In genomic region chr14:32246019-32246418, GRCm38 (mm10) we compare ENCODE assay signal across 28 mouse cellular contexts. TPM values are rescaled to one million over a fixed set of nuclear protein-coding genes. Genes with fewer than 3 reads are reported as not detected.
DNase-seq lines count a peak whose midpoint lies in the region; ATAC-seq and TF ChIP-seq lines count a peak whose summit lies in the region.
"Had no signal": no experiment of that assay in that cellular context is flagged by ENCODE, and none has a peak within 500 bp of the region (broad histone marks: within the 10 kb centered on the region; RNA-seq: fewer than 3 reads in every experiment).

No protein-coding gene starts in this region.

- H3K9ac ChIP-seq in hindbrain, embryonic 11.5 days (ENCODE audit: low read depth, low read length) = no peak overlapping the region
- H3K9ac ChIP-seq in hindbrain, postnatal 0 days (replicated peaks; ENCODE audit: low read length) = no peak overlapping the region
- H3K9ac ChIP-seq in neural tube, embryonic 11.5 days (ENCODE audit: low read length) = no peak overlapping the region
- no peak overlapping the region for H3K9ac ChIP-seq in neural tube, embryonic 15.5 days (replicated peaks)
- H3K9ac ChIP-seq: heart, embryonic 13.5 days; limb, embryonic 12.5 days; midbrain, embryonic 12.5 days had no signal

- no peaks in the 10 kb centered on the region for H3K36me3 ChIP-seq in hindbrain, embryonic 11.5 days (ENCODE audit: control insufficient read depth, insufficient read depth, low read length)
- peaks cover 6% of the 10 kb centered on the region; the same call in 1 of the 2 replicates for H3K36me3 ChIP-seq in hindbrain, postnatal 0 days (ENCODE audit: insufficient read depth, low read length)
- H3K36me3 ChIP-seq in neural tube, embryonic 11.5 days (ENCODE audit: control insufficient read depth, insufficient read depth, low read length) = no peaks in the 10 kb centered on the region; the same call in 1 of the 2 replicates
- H3K36me3 ChIP-seq in neural tube, embryonic 15.5 days = peaks cover 17% of the 10 kb centered on the region

- no peak overlapping the region for H3K4me2 ChIP-seq in hindbrain, embryonic 11.5 days (replicated peaks; ENCODE audit: low read depth, low read length)
- H3K4me2 ChIP-seq in hindbrain, postnatal 0 days (ENCODE audit: low read depth, low read length) = no peak overlapping the region
- no peak overlapping the region for H3K4me2 ChIP-seq in neural tube, embryonic 11.5 days (ENCODE audit: low read depth)
- H3K4me2 ChIP-seq in neural tube, embryonic 15.5 days = no peak overlapping the region
- H3K4me2 ChIP-seq: heart, embryonic 13.5 days; limb, embryonic 12.5 days; liver, embryonic 11.5 days; midbrain, embryonic 12.5 days had no signal

- H3K27me3 ChIP-seq in hindbrain, embryonic 11.5 days (ENCODE audit: control insufficient read depth, insufficient read depth, low read length) = no peaks in the 10 kb centered on the region
- H3K27me3 ChIP-seq in hindbrain, postnatal 0 days (ENCODE audit: insufficient read depth, low read length) = no peaks in the 10 kb centered on the region
- H3K27me3 ChIP-seq in neural tube, embryonic 11.5 days (ENCODE audit: control insufficient read depth, insufficient read depth, low read length) = no peaks in the 10 kb centered on the region
- H3K27me3 ChIP-seq in neural tube, embryonic 15.5 days (replicated peaks) = no peaks in the 10 kb centered on the region
- H3K27me3 ChIP-seq: heart, embryonic 13.5 days; limb, embryonic 12.5 days; midbrain, embryonic 12.5 days; Patski had no signal

- no peaks in the 10 kb centered on the region for H3K4me1 ChIP-seq in hindbrain, embryonic 11.5 days (replicated peaks; ENCODE audit: control insufficient read depth, insufficient read depth, low read length)
- no peaks in the 10 kb centered on the region for H3K4me1 ChIP-seq in hindbrain, postnatal 0 days (ENCODE audit: insufficient read depth, low read length)
- peaks cover 9% of the 10 kb centered on the region for H3K4me1 ChIP-seq in neural tube, embryonic 11.5 days (ENCODE audit: control insufficient read depth, insufficient read depth, low read length)
- 0 out of 2 replicates have a peak, but pooled peaks cover 4% of the 10 kb centered on the region for H3K4me1 ChIP-seq in neural tube, embryonic 15.5 days
- H3K4me1 ChIP-seq: heart, embryonic 13.5 days; limb, embryonic 12.5 days had no signal

- TF ChIP-seq CTCF in hindbrain, postnatal 0 days (IDR thresholded peaks at IDR 0.05; ENCODE audit: low read depth) = no peak

- H3K27ac ChIP-seq in hindbrain, embryonic 11.5 days (ENCODE audit: low read depth, low read length) = peak overlapping the region; percentile 42
- no peak overlapping the region for H3K27ac ChIP-seq in hindbrain, postnatal 0 days
- H3K27ac ChIP-seq in neural tube, embryonic 11.5 days (ENCODE audit: low read depth, low read length) = peak overlapping the region; percentile 40; the same call in 1 of the 2 replicates
- H3K27ac ChIP-seq in neural tube, embryonic 15.5 days (replicated peaks) = no peak overlapping the region
- H3K27ac ChIP-seq: forebrain, embryonic 10.5 days; heart, embryonic 13.5 days; layer of hippocampus, adult 2 months; limb, embryonic 12.5 days; midbrain, embryonic 12.5 days had no signal

- H3K9me3 ChIP-seq in hindbrain, embryonic 11.5 days (ENCODE audit: control insufficient read depth, low read length) = no peaks in the 10 kb centered on the region
- H3K9me3 ChIP-seq in hindbrain, postnatal 0 days (ENCODE audit: low read length) = no peaks in the 10 kb centered on the region
- no peaks in the 10 kb centered on the region for H3K9me3 ChIP-seq in neural tube, embryonic 11.5 days (ENCODE audit: control insufficient read depth, low read length)
- H3K9me3 ChIP-seq in neural tube, embryonic 15.5 days (replicated peaks) = no peaks in the 10 kb centered on the region
- H3K9me3 ChIP-seq: forebrain, embryonic 10.5 days; heart, embryonic 13.5 days; limb, embryonic 12.5 days; midbrain, embryonic 12.5 days had no signal

- peak; percentile 84 for ATAC-seq in hindbrain, embryonic 11.5 days (ENCODE audit: low FRiP score)
- ATAC-seq in hindbrain, postnatal 0 days = no peak
- ATAC-seq in neural tube, embryonic 11.5 days (ENCODE audit: insufficient read depth, low FRiP score, low TSS enrichment) = peak; percentile 79
- no peak for ATAC-seq in neural tube, embryonic 15.5 days (ENCODE audit: low FRiP score)
- ATAC-seq: Patski had no signal

- WGBS in hindbrain, embryonic 11.5 days = 36% methylated on average over 2 of the region's 2 CpGs
- 30% methylated on average over 2 of the region's 2 CpGs for WGBS in hindbrain, postnatal 0 days
- 28% methylated on average over 2 of the region's 2 CpGs for WGBS in neural tube, embryonic 11.5 days
- WGBS in neural tube, embryonic 15.5 days = 10% methylated on average over 2 of the region's 2 CpGs

- no peak overlapping the region for H3K4me3 ChIP-seq in hindbrain, embryonic 11.5 days (ENCODE audit: low read depth, low read length)
- no peak overlapping the region for H3K4me3 ChIP-seq in hindbrain, postnatal 0 days (ENCODE audit: low read length)
- no peak overlapping the region for H3K4me3 ChIP-seq in neural tube, embryonic 11.5 days (ENCODE audit: low read depth, low read length)
- H3K4me3 ChIP-seq in neural tube, embryonic 15.5 days (replicated peaks) = no peak overlapping the region
- H3K4me3 ChIP-seq: forebrain, embryonic 10.5 days; heart, embryonic 13.5 days; layer of hippocampus, adult 2 months; limb, embryonic 12.5 days; midbrain, embryonic 12.5 days had no signal

- DNase-seq in hindbrain, embryonic 11.5 days (ENCODE audit: low spot score) = peak; percentile 31
- DNase-seq in hindbrain, postnatal 0 days (ENCODE audit: low spot score) = no peak
- peak; percentile 63 for DNase-seq in neural tube, embryonic 11.5 days (ENCODE audit: low spot score)
- peak; percentile 13 for DNase-seq in embryo, embryonic 11.5 days (ENCODE audit: low read depth, low spot score)
- DNase-seq in T-cell, adult 2 months (ENCODE audit: low spot score) = no peak
- no peak for DNase-seq in thymus, postnatal 4 days
- DNase-seq: adrenal gland, adult 8-10 months; cerebellum, adult 18-20 months; cerebellum, postnatal 14 days; gastrocnemius, postnatal 25 days; heart, adult 18-20 months; heart, postnatal 14 days; kidney, adult 11 months; kidney, postnatal 14 days; layer of hippocampus, postnatal 36 days; lung, adult 18-20 months; lung, postnatal 10 days; retina, postnatal 1 day; right cerebral cortex, postnatal 25 days; spleen, adult 18-20 months had no signal

RNA-seq across cellular contexts. Expression of gene Parg, which starts 44.3 kb away (rescaled TPM):
- polyA plus RNA-seq in hindbrain, embryonic 11.5 days (2014; fragmentation: Nextera tagmentation; extraction: Ambion mirVana) = 62.0 and 69.8 TPM in 2 replicates
- 33.6 and 35.0 TPM in 2 replicates for total RNA-seq in hindbrain, postnatal 0 days (2014; rRNA removed)
- polyA plus RNA-seq in hindbrain, postnatal 0 days (2015; fragmentation: Nextera tagmentation; extraction: Ambion mirVana) = 26.4 and 26.5 TPM in 2 replicates
- polyA plus RNA-seq in neural tube, embryonic 11.5 days (2014; fragmentation: Nextera tagmentation; extraction: Ambion mirVana) = 65.4 and 69.5 TPM in 2 replicates
- 28.1 and 34.8 TPM in 2 replicates for polyA plus RNA-seq in neural tube, embryonic 15.5 days (2015; fragmentation: Nextera tagmentation; extraction: Ambion mirVana)

RNA-seq across cellular contexts. Expression of gene Timm23, which starts 44.3 kb away (rescaled TPM):
- polyA plus RNA-seq in hindbrain, embryonic 11.5 days (2014; fragmentation: Nextera tagmentation; extraction: Ambion mirVana) = 257 and 276 TPM in 2 replicates
- 115 and 138 TPM in 2 replicates for total RNA-seq in hindbrain, postnatal 0 days (2014; rRNA removed)
- 258 and 262 TPM in 2 replicates for polyA plus RNA-seq in hindbrain, postnatal 0 days (2015; fragmentation: Nextera tagmentation; extraction: Ambion mirVana)
- polyA plus RNA-seq in neural tube, embryonic 11.5 days (2014; fragmentation: Nextera tagmentation; extraction: Ambion mirVana) = 303 and 304 TPM in 2 replicates
- 251 and 260 TPM in 2 replicates for polyA plus RNA-seq in neural tube, embryonic 15.5 days (2015; fragmentation: Nextera tagmentation; extraction: Ambion mirVana)

Comparison
In these comparisons a context has a peak if more than half of its experiments do, and no peak if none do; other contexts are left out.
1. ATAC-seq: peak in hindbrain, embryonic 11.5 days (single experiment) and neural tube, embryonic 11.5 days (single experiment); none in hindbrain, postnatal 0 days (single experiment) and neural tube, embryonic 15.5 days (single experiment).
2. DNase-seq: peak in hindbrain, embryonic 11.5 days (single experiment), neural tube, embryonic 11.5 days (single experiment) and embryo, embryonic 11.5 days (single experiment); none in hindbrain, postnatal 0 days (single experiment), T-cell, adult 2 months (single experiment) and thymus, postnatal 4 days (single experiment).
3. H3K27ac ChIP-seq: peak in hindbrain, embryonic 11.5 days (single experiment) and neural tube, embryonic 11.5 days (single experiment); none in hindbrain, postnatal 0 days (single experiment) and neural tube, embryonic 15.5 days (single experiment).